Mouse (Mus musculus) right cerebral cortex, postnatal 10 days (tissue): ENCODE data around the gene Zmynd8.

ENCODE experiments used
- DNase-seq, 2 experiments: peaks; one replicate each; pipeline ENCODE4 v3.0.0; 2021; ENCODE audit warnings: low spot score in 2 of 2

Gene Zmynd8

GRCm38 (mm10) chr2:165747975-165748374, 150.8 kb downstream of the Zmynd8 start:
- no peak for DNase-seq

- peak; percentile 49 to 51 for DNase-seq
Observed at GRCm38 (mm10) chr2:165745306-165746098, 153.3 kb downstream of the Zmynd8 start.

- DNase-seq: no peak
Observed at GRCm38 (mm10) chr2:165742210-165742786, 156.5 kb downstream of the Zmynd8 start.

GRCm38 (mm10) chr2:165741526-165742050, 157.2 kb downstream of the Zmynd8 start:
- DNase-seq: no peak

- no peak for DNase-seq
Observed at GRCm38 (mm10) chr2:165740982-165741381, 157.8 kb downstream of the Zmynd8 start.

- DNase-seq: no peak
Observed at GRCm38 (mm10) chr2:165740381-165740780, 158.4 kb downstream of the Zmynd8 start.

- DNase-seq: no peak
Observed at GRCm38 (mm10) chr2:165736297-165736696, 162.5 kb downstream of the Zmynd8 start.
